Mouse (Mus musculus) forebrain, embryonic 15.5 days (tissue): ENCODE results near the gene Hsf2. TPM values are rescaled to one million over a fixed set of nuclear protein-coding genes. Genes with fewer than 3 reads are reported as not detected.

ENCODE experiments used
- ATAC-seq: fragments of 200-750 bp; cut with Nextera tagmentation; replicated peaks from 2 replicates; pipeline ENCODE4 v1.8.0; 2017; ENCODE audit warnings: mild to moderate bottlenecking, moderate TSS enrichment, moderate library complexity
- H3K27ac ChIP-seq: fragments of 300-500 bp; sonication (generic); replicated peaks from 2 replicates; pipeline ENCODE4 v1.5.1; 2015; ENCODE audit warnings: mild to moderate bottlenecking, inconsistent platforms
- H3K27me3 ChIP-seq: fragments of 300-500 bp; sonication (generic); 2 replicates; pipeline ENCODE4 v1.6.1; 2015; ENCODE audit warnings: inconsistent platforms
- H3K36me3 ChIP-seq: fragments of 300-500 bp; sonication (generic); 2 replicates; pipeline ENCODE4 v1.6.1; 2015; ENCODE audit warnings: mild to moderate bottlenecking, inconsistent platforms
- H3K4me1 ChIP-seq: fragments of 300-500 bp; sonication (generic); 2 replicates; pipeline ENCODE4 v1.6.1; 2015; ENCODE audit warnings: inconsistent platforms
- H3K4me2 ChIP-seq: fragments of 300-500 bp; sonication (generic); replicated peaks from 2 replicates; pipeline ENCODE4 v1.6.1; 2015; ENCODE audit warnings: mild to moderate bottlenecking, inconsistent platforms
- H3K4me3 ChIP-seq: fragments of 300-500 bp; sonication (generic); 2 replicates; pipeline ENCODE4 v1.5.1; 2015; ENCODE audit warnings: mild to moderate bottlenecking, inconsistent platforms
- H3K9ac ChIP-seq: fragments of 300-500 bp; sonication (generic); replicated peaks from 2 replicates; pipeline ENCODE4 v1.6.1; 2015; ENCODE audit warnings: mild to moderate bottlenecking, inconsistent platforms
- H3K9me3 ChIP-seq: fragments of 300-500 bp; sonication (generic); 2 replicates; pipeline ENCODE4 v1.6.1; 2016; ENCODE audit warnings: inconsistent platforms
- WGBS: fragments of 180-500 bp; shearing (Covaris S2); methylation state at CpG from one replicate; pipeline ENCODE4 v1.1.7; 2015; ENCODE audit warnings: mixed read lengths; 5-methylcytosine and 5-hydroxymethylcytosine counted together
- polyA plus RNA-seq: library from polyadenylated mRNA; unstranded; fragments of >200 nt; fragmentation: Nextera tagmentation; extraction: Ambion mirVana; gene quantifications from 2 replicates; pipeline ENCODE4 v1.2.1, GENCODE M21; 2015

Gene Hsf2
- polyA plus RNA-seq, 1 experiment from 2014 or later, result 70.8 TPM

GRCm38 (mm10) chr10:57549631-57550030 is 63.4 kb downstream of the Hsf2 start:
- Histone ChIP-seq H3K36me3 (no peaks in the 10 kb centered on the region), H3K4me3 (no peak overlapping the region), H3K27me3 (no peaks in the 10 kb centered on the region), H3K9ac (no peak overlapping the region), H3K4me2 (no peak overlapping the region), H3K9me3 (no peaks in the 10 kb centered on the region), H3K27ac (no peak overlapping the region), H3K4me1 (no peaks in the 10 kb centered on the region)
- WGBS, result 87% methylated on average over 4 of the region's 4 CpGs
- no peak for ATAC-seq

GRCm38 (mm10) chr10:57553719-57554118 is 67.5 kb downstream of the Hsf2 start:
- Histone ChIP-seq H3K27me3 (no peaks in the 10 kb centered on the region), H3K36me3 (no peaks in the 10 kb centered on the region), H3K4me2 (no peak overlapping the region), H3K27ac (no peak overlapping the region), H3K4me1 (no peaks in the 10 kb centered on the region), H3K9ac (no peak overlapping the region), H3K4me3 (no peak overlapping the region), H3K9me3 (no peaks in the 10 kb centered on the region)
- ATAC-seq, result no peak
- WGBS, result 86% methylated on average over 1 of the region's 1 CpGs

- Histone ChIP-seq H3K27me3 (no peaks in the 10 kb centered on the region), H3K4me2 (no peak overlapping the region), H3K4me1 (no peaks in the 10 kb centered on the region), H3K4me3 (no peak overlapping the region), H3K36me3 (no peaks in the 10 kb centered on the region), H3K9ac (no peak overlapping the region), H3K27ac (no peak overlapping the region), H3K9me3 (no peaks in the 10 kb centered on the region)
- WGBS, result 58% methylated on average over 5 of the region's 5 CpGs
- ATAC-seq, result no peak
Observed at GRCm38 (mm10) chr10:57557597-57557996, 71.4 kb downstream of the Hsf2 start.

Other genes starting within 250 kb of the Hsf2 start
- gene Serinc1, start 46.1 kb downstream of the Hsf2 start, polyA plus RNA-seq, result 361 and 381 TPM in 2 replicates
- 1.3 and 3.0 TPM in 2 replicates for gene Pkib, start 145.6 kb downstream of the Hsf2 start, polyA plus RNA-seq